Mouse (Mus musculus) bone marrow, adult 2 months (tissue): ENCODE measurements at regions not wholly inside any gene's neighbourhood (a gene's known extent, or its start where the extent isn't known, plus 50 kb on each side); places are given as distances from the start of the nearest gene placed in this dataset.

Experiments
- CTCF ChIP-seq: fragments of 200-500 bp; IDR thresholded peaks from 2 replicates; pipeline ENCODE4 v1.5.1; 2011; ENCODE audit warnings: low read length, control low read depth; ENCODE audit not compliant: control insufficient read depth, insufficient read depth
- POLR2A ChIP-seq: fragments of 200-500 bp; IDR thresholded peaks from 2 replicates; pipeline ENCODE4 v1.6.1; 2011; ENCODE audit warnings: low read depth, mild to moderate bottlenecking, control low read depth, low read length, borderline replicate concordance; ENCODE audit not compliant: control insufficient read depth

DNA sequence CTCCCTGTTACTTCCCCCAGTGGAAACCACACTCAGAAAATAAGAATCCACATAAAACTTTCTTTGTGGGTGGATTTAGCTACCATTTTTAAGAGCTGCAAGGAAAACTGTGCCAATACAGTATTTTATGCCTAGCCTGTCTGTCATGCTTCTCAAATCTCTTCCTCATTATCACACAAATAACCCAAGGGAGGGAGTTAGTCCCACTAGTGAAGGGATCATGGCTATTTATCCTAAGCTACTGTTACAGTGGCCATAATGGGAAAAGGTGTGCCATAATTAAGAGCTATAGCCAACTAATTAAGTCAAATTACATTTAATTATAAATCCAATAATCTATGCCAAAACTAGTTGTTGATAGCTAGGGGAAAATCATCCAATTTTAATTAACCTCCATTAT, 374.8 kb upstream of the Ube2e3 start:
- TF ChIP-seq POLR2A (no peak), CTCF (no peak)
